Mouse (Mus musculus) kidney, postnatal 4 days (tissue): ENCODE data around the gene Tmem220.

Source experiments
- DNase-seq, 2 experiments: peaks; one replicate each; pipeline ENCODE4 v3.0.0; 2021; ENCODE audit warnings: mixed read lengths in 2 of 2

The Tmem220 gene

GRCm38 (mm10) chr11:67024867-67025477 lies at the start of gene Tmem220:
TSS of gene Tmem220 (plus strand) at chr11:67025154.
- DNase-seq = peak; percentile 96 to 98

- no peak for DNase-seq
These were observed 49.2 kb upstream of the Tmem220 start for GRCm38 (mm10) chr11:66975606-66976330.

GRCm38 (mm10) chr11:66981336-66982115 lies 43.4 kb upstream of the Tmem220 start:
- no peak for DNase-seq

GRCm38 (mm10) chr11:66982794-66983193 lies 42.2 kb upstream of the Tmem220 start:
- peak; percentile 68 to 80 for DNase-seq

DNA sequence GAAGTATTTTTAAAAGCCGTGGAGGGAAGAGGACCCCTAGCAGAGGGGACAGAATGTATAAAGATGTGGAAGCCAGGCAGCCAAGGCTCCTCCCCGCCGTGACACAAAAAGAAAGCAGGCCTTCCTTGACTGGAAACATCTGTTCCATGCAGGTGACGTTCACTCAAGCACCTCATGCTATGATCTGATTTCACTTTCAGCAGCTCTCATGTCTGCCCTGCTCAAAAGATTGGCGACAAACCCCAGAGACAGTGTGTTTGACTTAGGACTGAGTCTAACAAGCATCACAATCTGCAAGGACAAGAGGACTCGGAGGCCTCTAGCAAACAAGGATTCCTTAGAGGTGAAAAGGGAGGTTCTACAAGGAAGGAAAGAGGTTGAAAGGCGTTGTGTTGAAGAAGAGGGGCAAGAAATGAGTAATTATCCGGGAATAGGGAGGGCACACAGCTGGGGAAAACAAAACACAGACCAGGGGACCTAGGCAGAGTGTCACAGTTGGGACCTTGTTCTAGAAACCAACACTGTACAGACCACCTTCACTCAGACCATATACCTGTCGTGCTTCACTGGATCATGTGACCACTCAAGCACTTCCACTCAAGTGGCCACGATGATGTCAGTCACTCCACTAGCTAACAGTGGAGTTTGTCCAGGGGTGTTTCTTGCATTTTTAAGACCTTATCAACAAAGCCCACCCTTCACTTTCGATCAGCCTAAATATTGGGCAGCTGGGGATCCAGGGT lies 41.4 kb upstream of the Tmem220 start:
- DNase-seq = peak in 1 of 2 experiments; percentile 3

GRCm38 (mm10) chr11:66984165-66985135 lies 40.5 kb upstream of the Tmem220 start:
- DNase-seq = peak; percentile 87 to 89

- DNase-seq = peak; percentile 17 to 40
These were observed 39.7 kb upstream of the Tmem220 start for GRCm38 (mm10) chr11:66985136-66985702.

GRCm38 (mm10) chr11:66992150-66992549 lies 32.8 kb upstream of the Tmem220 start:
- no peak for DNase-seq

- no peak for DNase-seq
These were observed 31.3 kb upstream of the Tmem220 start for GRCm38 (mm10) chr11:66993674-66994073.

DNA sequence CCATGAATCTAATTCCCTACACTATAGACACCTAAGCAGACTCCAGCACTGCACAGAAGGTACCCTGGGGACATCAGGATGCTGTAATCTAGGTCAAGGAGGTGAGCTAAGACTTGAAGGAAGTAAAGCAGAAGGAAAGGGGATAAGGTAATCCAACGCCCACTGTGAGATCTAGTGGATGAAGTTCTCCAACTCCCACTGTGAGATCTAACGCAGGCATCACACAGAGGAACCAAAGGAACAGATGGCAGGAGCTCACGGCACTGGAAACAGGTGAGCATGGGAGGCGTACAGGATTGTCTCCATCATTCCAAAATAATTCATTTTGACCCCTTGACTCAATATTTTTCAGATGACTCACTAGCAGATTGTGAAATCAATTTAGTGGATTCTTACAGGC lies 28.5 kb upstream of the Tmem220 start:
- DNase-seq = no peak

DNA sequence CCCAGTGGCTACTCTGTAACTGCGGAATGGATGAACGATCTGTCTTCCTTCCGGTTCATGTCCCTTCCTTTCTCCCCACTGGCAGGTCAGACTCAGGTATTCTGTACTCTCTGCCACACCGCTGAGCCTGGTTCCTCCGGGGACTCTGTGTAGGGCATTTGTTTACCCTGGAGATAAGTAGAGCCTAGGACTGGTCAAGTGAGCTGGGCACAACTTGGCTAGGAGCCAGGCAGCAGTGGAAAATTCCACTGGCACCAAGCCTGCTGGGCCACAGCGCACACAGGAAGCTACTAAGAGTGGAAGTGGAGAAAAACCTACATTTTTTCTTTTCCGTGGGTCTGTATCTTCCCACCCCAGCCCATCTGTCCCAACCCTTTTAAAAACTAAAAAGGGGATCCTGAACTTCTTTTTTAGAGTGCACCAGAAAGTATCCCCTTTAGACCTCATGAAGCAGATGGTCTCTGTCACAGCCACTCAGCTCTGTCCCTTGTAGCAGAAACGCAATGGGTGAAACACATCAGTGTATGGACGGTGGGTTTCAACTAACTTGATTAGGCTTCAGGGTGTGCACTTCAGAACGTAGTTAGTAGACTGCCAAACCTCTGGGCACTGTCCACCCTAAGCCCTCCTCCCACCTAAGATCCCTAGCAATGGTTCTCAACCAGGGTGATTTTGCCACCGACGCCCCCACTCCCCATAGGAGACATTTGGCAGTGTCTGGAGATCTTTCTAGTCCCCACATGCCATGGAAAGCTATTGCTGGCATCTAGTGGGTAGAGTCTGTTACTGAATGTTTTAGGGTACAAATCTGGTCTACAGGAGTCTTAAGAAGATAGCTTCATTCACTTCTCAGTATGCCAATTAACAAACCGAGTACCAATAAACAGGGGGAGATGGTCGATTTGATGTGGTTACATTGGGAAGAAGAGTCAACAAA lies 26.2 kb upstream of the Tmem220 start:
- peak; percentile 75 to 82 for DNase-seq

DNA sequence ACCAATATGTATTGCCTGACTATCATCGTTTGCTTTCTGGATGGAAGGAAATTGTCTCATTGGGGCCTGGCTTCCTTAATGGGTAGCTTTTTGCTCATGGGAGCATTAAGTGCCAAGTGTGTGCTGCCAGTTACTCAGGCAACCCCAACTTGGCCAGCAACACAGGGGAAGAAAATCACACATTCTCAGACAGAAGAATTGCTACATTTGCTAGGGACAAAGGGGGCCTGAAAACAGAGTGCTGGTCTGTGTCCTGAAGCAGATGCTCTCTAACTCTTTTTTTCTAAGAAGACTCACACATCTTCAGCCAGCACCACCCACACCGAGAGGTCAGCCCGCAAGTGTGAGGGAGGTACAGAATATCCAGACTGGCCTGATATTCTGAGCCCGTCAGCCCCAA lies 24.3 kb upstream of the Tmem220 start:
- no peak for DNase-seq

- DNase-seq = no peak
These were observed 23.2 kb upstream of the Tmem220 start for GRCm38 (mm10) chr11:67001717-67002116.

DNA sequence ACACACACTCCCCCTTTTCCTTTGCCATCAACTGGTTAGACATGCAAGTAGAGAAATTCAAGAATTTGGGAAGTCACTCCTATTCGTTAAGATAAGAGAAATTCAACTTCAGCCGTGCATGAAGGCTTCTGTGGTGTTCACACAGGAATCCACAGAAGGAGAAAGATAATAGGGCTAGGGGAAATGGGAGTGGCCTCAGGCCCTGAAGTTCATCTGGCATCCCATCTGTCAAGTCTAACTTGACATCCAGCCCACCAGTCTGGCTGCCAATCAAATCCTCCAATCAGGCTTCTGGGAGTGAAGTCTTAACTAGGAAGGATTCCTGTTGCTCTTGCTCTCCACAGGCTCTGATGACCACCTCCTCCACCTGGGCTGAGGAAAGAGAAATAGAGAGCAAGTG lies 22.0 kb upstream of the Tmem220 start:
- no peak for DNase-seq

GRCm38 (mm10) chr11:67007961-67008360 lies 17.0 kb upstream of the Tmem220 start:
- no peak for DNase-seq

GRCm38 (mm10) chr11:67008528-67008927 lies 16.4 kb upstream of the Tmem220 start:
- no peak for DNase-seq

- peak; percentile 30 to 44 for DNase-seq
These were observed 14.5 kb upstream of the Tmem220 start for GRCm38 (mm10) chr11:67010430-67010829.

- no peak for DNase-seq
These were observed 13.3 kb upstream of the Tmem220 start for GRCm38 (mm10) chr11:67011635-67012034.

- no peak for DNase-seq
These were observed 7.0 kb upstream of the Tmem220 start for GRCm38 (mm10) chr11:67017801-67018591.
